Mouse (Mus musculus): ENCODE measurements around the gene Zic1. TPM values are rescaled to one million over a fixed set of nuclear protein-coding genes. Genes with fewer than 3 reads are reported as not detected.

Zic1 gene
- total RNA-seq, 1 experiment: 0.36 TPM

GRCm38 (mm10) chr9:91368946-91369292, 3.3 kb upstream of the Zic1 start:
- Histone ChIP-seq H3K9ac (ENCODE audit: insufficient read depth, low read depth, low read length, poor library complexity, severe bottlenecking) (no peak overlapping the region), H3K4me1 (ENCODE audit: control insufficient read depth in 2 of 2, insufficient read depth in 2 of 2, low read length in 2 of 2, poor library complexity in 1 of 2) (peaks cover 0 to 2% of the 10 kb centered on the region in 2 experiments; a peak in 1 of 4 replicates), H3K4me3 (ENCODE audit: insufficient read depth in 1 of 2, low read depth in 1 of 2, low read length in 2 of 2, poor library complexity in 1 of 2, severe bottlenecking in 1 of 2) (no peak overlapping the region), H3K36me3 (ENCODE audit: control insufficient read depth, insufficient read depth, low read length, poor library complexity, severe bottlenecking) (no peaks in the 10 kb centered on the region), H3K9me3 (ENCODE audit: control insufficient read depth, insufficient read depth, low read depth, low read length) (no peaks in the 10 kb centered on the region), H3K27ac (ENCODE audit: insufficient read depth, low read depth, low read length, poor library complexity, severe bottlenecking) (no peak overlapping the region)
- TF ChIP-seq ZC3H11A (IDR thresholded peaks at IDR 0.05; ENCODE audit: borderline replicate concordance, low read depth, low read length): no peak
- in situ Hi-C loops (cut with MboI; ENCODE audit: low sequenced_read_pairs in 2 of 2, unreplicated experiment in 2 of 2): loop anchor here (10.0 to 25.0 kb wide), 2 partner anchors 1457 to 1464 kb away; partner anchors contain the start of gene Rasgrf1 (in 2 of the 2)
- DNase-seq (ENCODE audit: low read depth, low spot score): no peak

- Histone ChIP-seq H3K27ac (ENCODE audit: insufficient read depth, low read depth, low read length, poor library complexity, severe bottlenecking) (no peak overlapping the region), H3K9ac (ENCODE audit: insufficient read depth, low read depth, low read length, poor library complexity, severe bottlenecking) (no peak overlapping the region), H3K9me3 (ENCODE audit: control insufficient read depth, insufficient read depth, low read depth, low read length) (no peaks in the 10 kb centered on the region), H3K36me3 (ENCODE audit: control insufficient read depth, insufficient read depth, low read length, poor library complexity, severe bottlenecking) (no peaks in the 10 kb centered on the region), H3K4me3 (ENCODE audit: insufficient read depth in 1 of 2, low read depth in 1 of 2, low read length in 2 of 2, poor library complexity in 1 of 2, severe bottlenecking in 1 of 2) (no peak overlapping the region), H3K4me1 (ENCODE audit: control insufficient read depth in 2 of 2, insufficient read depth in 2 of 2, low read length in 2 of 2, poor library complexity in 1 of 2) (peaks cover 0 to 2% of the 10 kb centered on the region in 2 experiments; a peak in 1 of 4 replicates)
- in situ Hi-C loops (cut with MboI; ENCODE audit: low sequenced_read_pairs in 2 of 2, unreplicated experiment in 2 of 2): loop anchor here (10.0 to 25.0 kb wide), 2 partner anchors 1456 to 1463 kb away; partner anchors contain the start of gene Rasgrf1 (in 2 of the 2)
- TF ChIP-seq ZC3H11A (IDR thresholded peaks at IDR 0.05; ENCODE audit: borderline replicate concordance, low read depth, low read length) (no peak), CHD2 (IDR thresholded peaks at IDR 0.05; ENCODE audit: low read depth, low read length) (no peak), HCFC1 (IDR thresholded peaks at IDR 0.05; ENCODE audit: borderline replicate concordance, insufficient read depth, low read length) (no peak), ZNF384 (IDR thresholded peaks at IDR 0.05; ENCODE audit: low read depth, low read length) (no peak), MAFK (IDR thresholded peaks at IDR 0.05; ENCODE audit: insufficient read depth, low read depth, low read length) (no peak)
- DNase-seq (ENCODE audit: low read depth, low spot score): no peak
Observed at GRCm38 (mm10) chr9:91368150-91368549, 2.5 kb upstream of the Zic1 start.

- TF ChIP-seq ZNF384 (IDR thresholded peaks at IDR 0.05; ENCODE audit: low read depth, low read length) (no peak), MAFK (IDR thresholded peaks at IDR 0.05; ENCODE audit: insufficient read depth, low read depth, low read length) (no peak)
- H3K27ac ChIP-seq (ENCODE audit: insufficient read depth, low read depth, low read length, poor library complexity, severe bottlenecking): no peak overlapping the region
- H3K4me1 ChIP-seq (ENCODE audit: control insufficient read depth in 2 of 2, insufficient read depth in 2 of 2, low read length in 2 of 2, poor library complexity in 1 of 2): peaks cover 0 to 2% of the 10 kb centered on the region in 2 experiments; a peak in 1 of 4 replicates
- H3K4me3 ChIP-seq (ENCODE audit: insufficient read depth in 1 of 2, low read depth in 1 of 2, low read length in 2 of 2, poor library complexity in 1 of 2, severe bottlenecking in 1 of 2): no peak overlapping the region
- H3K9ac ChIP-seq (ENCODE audit: insufficient read depth, low read depth, low read length, poor library complexity, severe bottlenecking): no peak overlapping the region
- H3K36me3 ChIP-seq (ENCODE audit: control insufficient read depth, insufficient read depth, low read length, poor library complexity, severe bottlenecking): no peaks in the 10 kb centered on the region
- H3K9me3 ChIP-seq (ENCODE audit: control insufficient read depth, insufficient read depth, low read depth, low read length): no peaks in the 10 kb centered on the region
- in situ Hi-C loops (cut with MboI; ENCODE audit: low sequenced_read_pairs in 2 of 2, unreplicated experiment in 2 of 2): loop anchor here (10.0 to 25.0 kb wide), 2 partner anchors 1455 to 1462 kb away; partner anchors contain the start of gene Rasgrf1 (in 2 of the 2)
- DNase-seq (ENCODE audit: low read depth, low spot score): no peak
Observed at GRCm38 (mm10) chr9:91366999-91367811, 1.6 kb upstream of the Zic1 start.

- Histone ChIP-seq H3K9me3 (ENCODE audit: control insufficient read depth, insufficient read depth, low read depth, low read length) (no peaks in the 10 kb centered on the region), H3K36me3 (ENCODE audit: control insufficient read depth, insufficient read depth, low read length, poor library complexity, severe bottlenecking) (no peaks in the 10 kb centered on the region), H3K4me1 (ENCODE audit: control insufficient read depth in 2 of 2, insufficient read depth in 2 of 2, low read length in 2 of 2, poor library complexity in 1 of 2) (peaks cover 0 to 3% of the 10 kb centered on the region in 2 experiments; a peak in 1 of 4 replicates), H3K27ac (ENCODE audit: insufficient read depth, low read depth, low read length, poor library complexity, severe bottlenecking) (no peak overlapping the region), H3K4me3 (ENCODE audit: insufficient read depth in 1 of 2, low read depth in 1 of 2, low read length in 2 of 2, poor library complexity in 1 of 2, severe bottlenecking in 1 of 2) (no peak overlapping the region), H3K9ac (ENCODE audit: insufficient read depth, low read depth, low read length, poor library complexity, severe bottlenecking) (no peak overlapping the region)
- no peak for DNase-seq (ENCODE audit: low read depth, low spot score)
- no peak for TF ChIP-seq CHD2 (IDR thresholded peaks at IDR 0.05; ENCODE audit: low read depth, low read length)
- no peak for TF ChIP-seq ZC3H11A (IDR thresholded peaks at IDR 0.05; ENCODE audit: borderline replicate concordance, low read depth, low read length)
- no peak for TF ChIP-seq HCFC1 (IDR thresholded peaks at IDR 0.05; ENCODE audit: borderline replicate concordance, insufficient read depth, low read length)
- no peak for TF ChIP-seq MAFK (IDR thresholded peaks at IDR 0.05; ENCODE audit: insufficient read depth, low read depth, low read length)
- no peak for TF ChIP-seq ZNF384 (IDR thresholded peaks at IDR 0.05; ENCODE audit: low read depth, low read length)
- in situ Hi-C loops (cut with MboI; ENCODE audit: low sequenced_read_pairs in 2 of 2, unreplicated experiment in 2 of 2): loop anchor here (10.0 to 25.0 kb wide), 2 partner anchors 1454 to 1462 kb away; partner anchors contain the start of gene Rasgrf1 (in 2 of the 2)
Observed at GRCm38 (mm10) chr9:91366226-91366998, 802 bp upstream of the Zic1 start.

Data from ES-E14 (cell line).